Mouse (Mus musculus): ENCODE data around the gene Saa1.
A peak's percentile ranks its signal among the peaks of the same experiment; 100 is the strongest.
"Not testable (repeated sequence)": the region's sequence is repeated elsewhere in the genome, so short reads cannot be mapped to it uniquely, and the experiment has no call there.

Gene Saa1

GRCm38 (mm10) chr7:46742880-46743279 is at the start of gene Saa1:
TSS of gene Saa1 (minus strand) at chr7:46742980.
- not testable (repeated sequence) for DNase-seq

- DNase-seq: no peak
Observed at GRCm38 (mm10) chr7:46789177-46789849, 46.5 kb upstream of the Saa1 start.

DNA sequence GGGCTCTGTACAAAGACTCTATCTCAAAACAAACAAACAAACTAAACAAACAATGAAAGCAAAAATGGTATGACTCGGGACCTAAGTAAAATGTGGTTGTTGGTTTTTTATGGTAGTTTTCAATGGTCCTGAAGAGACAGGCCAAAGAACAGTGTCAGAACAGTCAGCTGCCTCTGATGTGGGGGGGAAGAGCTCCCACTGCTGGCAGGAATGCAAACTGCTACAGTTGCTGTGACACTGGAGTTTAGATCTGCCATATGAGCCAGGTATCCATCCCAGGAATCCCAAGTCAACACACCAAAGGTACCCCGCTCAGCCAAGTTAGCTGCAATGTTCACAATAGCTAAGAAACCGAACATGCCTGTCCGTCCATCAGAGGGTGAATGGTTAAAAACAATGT is 27.9 kb upstream of the Saa1 start:
- peak; percentile 53 to 62 for DNase-seq

DNA sequence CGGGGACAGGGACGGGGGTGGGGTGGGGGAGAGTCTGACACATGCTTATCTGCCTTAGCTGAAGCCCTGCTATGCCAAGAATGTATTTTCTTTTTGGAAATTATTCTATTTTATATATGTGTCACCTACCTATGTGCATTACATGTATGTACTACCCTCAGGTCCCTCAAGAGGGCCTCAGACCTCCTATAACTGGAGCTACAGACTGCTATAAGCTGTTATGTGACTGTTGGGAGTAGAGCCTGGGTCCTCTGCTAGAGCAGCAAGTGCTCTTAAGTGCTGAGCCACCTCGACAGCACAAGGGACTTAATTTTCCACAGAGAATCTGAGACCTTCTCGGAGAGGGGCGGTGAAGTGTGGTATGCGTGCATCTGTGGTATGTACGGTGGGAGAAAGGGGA is 25.7 kb upstream of the Saa1 start:
- no peak for DNase-seq

- DNase-seq: no peak
Observed at GRCm38 (mm10) chr7:46767371-46767770, 24.6 kb upstream of the Saa1 start.

DNA sequence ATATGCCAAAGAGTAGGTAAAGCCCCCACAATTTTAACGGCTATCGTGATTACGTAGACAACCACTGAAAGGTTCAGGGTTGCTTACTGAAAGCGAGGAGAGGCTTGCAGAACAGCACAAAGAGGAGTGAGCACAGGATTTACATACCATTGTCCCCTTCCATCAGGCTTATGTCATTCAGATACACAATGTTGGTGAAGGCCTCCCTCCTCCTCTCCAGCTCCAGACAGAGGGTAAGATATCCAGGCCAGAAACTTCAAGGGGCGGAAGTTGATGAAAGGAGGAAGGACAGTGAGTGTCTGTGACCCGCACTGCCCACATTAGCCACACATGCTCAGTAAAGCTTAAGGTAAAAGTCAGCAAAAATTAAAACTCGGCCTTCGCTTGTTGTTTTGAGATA is 21.9 kb upstream of the Saa1 start:
- no peak for DNase-seq

DNA sequence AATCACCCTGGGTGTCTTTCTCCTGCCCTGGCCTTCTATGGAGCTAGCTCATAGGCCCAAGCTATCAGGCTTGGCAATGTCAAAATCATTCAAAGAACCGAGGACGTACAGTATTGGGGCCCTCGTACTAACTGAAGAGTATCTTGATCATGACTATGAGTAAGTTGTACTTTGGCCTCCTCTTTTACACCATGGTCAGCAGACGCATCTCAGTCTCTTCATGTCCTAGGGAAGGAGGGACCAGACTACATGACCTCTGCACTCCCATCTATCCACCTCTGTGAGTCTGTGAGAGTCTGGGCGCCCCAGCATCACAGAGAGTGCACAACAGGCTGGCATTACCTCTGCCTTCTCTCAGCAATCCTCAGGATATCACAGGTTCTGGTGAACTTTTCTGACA is 19.8 kb upstream of the Saa1 start:
- DNase-seq: no peak

- DNase-seq: no peak
Observed at GRCm38 (mm10) chr7:46761049-46761795, 18.4 kb upstream of the Saa1 start.

DNA sequence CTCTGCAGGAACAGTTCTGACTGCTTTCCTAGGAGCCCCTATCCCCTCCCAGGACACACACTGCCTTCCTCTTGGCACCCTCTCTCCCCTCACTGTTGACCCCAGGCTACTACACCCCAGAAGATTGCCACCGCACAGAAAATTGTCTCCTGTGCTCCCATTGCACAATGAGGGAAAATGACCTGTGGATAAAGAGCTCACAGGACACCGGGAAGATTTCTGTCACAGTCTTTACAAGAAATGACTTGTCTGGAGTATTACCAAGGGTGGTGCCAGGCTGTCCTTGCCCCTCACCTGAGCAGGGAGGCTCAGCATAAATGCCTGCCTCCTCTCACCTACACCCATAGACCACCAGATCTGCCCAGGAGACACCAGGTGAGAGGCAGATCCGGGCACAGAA is 8.7 kb upstream of the Saa1 start, which contains the start of gene Saa2:
TSS of gene Saa2 (plus strand) at position 301 of the 400 bp plus-strand sequence.
- DNase-seq: no peak

- DNase-seq: no peak
Observed at GRCm38 (mm10) chr7:46748459-46748858, 5.7 kb upstream of the Saa1 start.

GRCm38 (mm10) chr7:46746381-46746780 is 3.6 kb upstream of the Saa1 start:
- DNase-seq: peak in 1 of 2 experiments; percentile 37

GRCm38 (mm10) chr7:46745816-46746215 is 3.0 kb upstream of the Saa1 start:
- no peak for DNase-seq

DNA sequence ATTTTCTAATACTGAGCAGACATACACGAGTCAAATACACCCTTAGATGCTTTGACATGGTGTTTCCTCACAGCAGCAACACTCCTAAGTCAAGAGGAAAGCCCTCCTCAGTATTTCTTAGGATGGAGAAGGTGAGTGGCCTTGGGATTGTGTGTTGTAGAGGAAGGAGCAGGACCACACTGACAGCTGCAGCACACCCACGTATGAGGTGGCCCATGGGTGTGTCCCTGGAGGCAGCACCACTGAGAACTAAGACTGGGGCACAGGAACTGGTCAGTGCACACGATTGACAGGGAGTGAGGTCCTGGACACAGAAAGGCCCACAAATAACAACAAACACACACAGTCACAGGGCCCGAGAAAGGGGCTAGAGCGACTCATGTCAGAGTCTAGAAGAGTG is 2.7 kb downstream of the Saa1 start:
- not testable (repeated sequence) for DNase-seq

GRCm38 (mm10) chr7:46738561-46739460 is 4.0 kb downstream of the Saa1 start:
- DNase-seq: peak in 1 of 2 experiments; percentile 41

GRCm38 (mm10) chr7:46734983-46735382 is 7.8 kb downstream of the Saa1 start:
- peak in 1 of 2 experiments; percentile 13 for DNase-seq

GRCm38 (mm10) chr7:46732458-46732857 is 10.3 kb downstream of the Saa1 start, which contains the start of gene Saa4:
TSS of gene Saa4 (minus strand) at chr7:46732603.
- DNase-seq: no peak

DNA sequence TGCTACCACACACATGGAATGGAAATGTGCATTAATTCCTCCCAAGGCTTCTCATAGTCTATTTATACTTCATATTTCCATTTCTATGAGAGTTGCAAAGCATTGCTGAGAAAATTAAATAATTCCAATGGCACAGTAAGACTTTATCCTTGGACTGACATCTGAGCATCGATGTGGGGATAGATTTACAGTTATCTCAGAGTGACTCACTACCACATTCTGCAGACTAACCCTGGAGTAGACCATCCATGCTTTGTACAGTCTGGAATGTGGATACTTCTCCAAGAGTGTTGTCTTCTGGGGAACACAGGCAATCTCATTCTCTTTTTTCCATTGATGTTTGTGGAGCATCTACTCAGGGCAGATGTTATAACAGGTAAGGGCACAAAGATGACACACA is 15.2 kb downstream of the Saa1 start:
- DNase-seq: no peak

DNA sequence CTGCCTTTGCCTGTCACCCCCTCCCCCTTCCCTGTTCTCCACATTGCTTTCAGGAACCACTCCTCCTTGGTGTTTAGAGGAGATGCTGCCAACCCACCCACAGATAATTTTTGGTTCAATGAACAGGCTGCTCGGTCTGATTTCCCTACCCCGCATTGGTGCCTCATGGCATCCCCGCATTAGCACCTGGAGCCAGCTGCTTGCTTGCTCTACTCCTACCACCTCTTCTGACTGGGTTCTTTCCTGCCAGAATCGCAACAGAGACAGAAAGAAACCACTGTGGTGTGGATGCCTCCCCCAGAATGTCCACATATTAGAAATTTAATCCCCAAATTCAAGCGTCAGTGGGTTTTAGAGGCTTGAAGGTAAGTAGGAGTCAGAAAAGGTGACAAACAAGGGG is 18.4 kb downstream of the Saa1 start:
- DNase-seq: no peak

GRCm38 (mm10) chr7:46723849-46724248 is 18.9 kb downstream of the Saa1 start:
- no peak for DNase-seq

DNA sequence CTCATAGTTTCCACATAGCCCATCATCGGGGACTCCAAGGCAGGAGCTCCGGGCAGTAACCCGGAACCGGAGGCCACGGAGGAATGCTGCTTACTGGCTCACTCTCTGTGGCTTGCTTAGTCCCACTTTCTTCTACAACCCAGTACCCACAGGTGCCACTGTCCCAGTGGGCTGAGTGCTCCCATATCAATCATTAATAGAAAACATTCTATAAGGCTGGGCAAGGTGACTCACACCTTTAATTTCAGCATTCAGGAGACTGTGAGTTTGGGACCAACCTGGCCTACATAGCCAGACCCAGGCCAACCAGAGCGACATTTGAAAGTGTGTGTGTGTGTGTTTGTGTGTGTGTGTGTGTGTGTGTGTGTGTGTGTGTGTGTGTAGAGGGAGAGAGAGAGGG is 19.4 kb downstream of the Saa1 start:
- no peak for DNase-seq

DNA sequence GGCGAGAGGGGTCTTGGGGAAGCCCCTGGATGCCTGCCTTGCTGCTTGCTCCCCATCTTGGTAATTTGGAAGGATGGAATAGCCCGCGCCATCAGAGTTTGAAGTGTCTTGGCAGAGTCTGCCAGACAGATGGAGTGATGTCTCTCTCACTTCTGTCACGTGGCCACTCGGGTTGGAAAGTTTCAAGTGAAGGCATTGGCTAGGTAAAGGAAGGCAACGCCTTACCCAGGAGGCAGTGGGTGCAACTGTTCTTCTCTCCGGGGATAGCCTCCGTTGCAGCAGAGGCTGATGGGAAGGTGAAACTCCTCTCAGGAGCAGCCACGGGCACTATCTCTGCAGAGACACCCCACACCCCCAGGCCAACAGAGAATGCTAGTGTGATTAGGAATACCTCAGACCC is 22.3 kb downstream of the Saa1 start:
- DNase-seq: no peak

- peak; percentile 69 to 85 for DNase-seq
Observed at GRCm38 (mm10) chr7:46719526-46719925, 23.3 kb downstream of the Saa1 start.

DNA sequence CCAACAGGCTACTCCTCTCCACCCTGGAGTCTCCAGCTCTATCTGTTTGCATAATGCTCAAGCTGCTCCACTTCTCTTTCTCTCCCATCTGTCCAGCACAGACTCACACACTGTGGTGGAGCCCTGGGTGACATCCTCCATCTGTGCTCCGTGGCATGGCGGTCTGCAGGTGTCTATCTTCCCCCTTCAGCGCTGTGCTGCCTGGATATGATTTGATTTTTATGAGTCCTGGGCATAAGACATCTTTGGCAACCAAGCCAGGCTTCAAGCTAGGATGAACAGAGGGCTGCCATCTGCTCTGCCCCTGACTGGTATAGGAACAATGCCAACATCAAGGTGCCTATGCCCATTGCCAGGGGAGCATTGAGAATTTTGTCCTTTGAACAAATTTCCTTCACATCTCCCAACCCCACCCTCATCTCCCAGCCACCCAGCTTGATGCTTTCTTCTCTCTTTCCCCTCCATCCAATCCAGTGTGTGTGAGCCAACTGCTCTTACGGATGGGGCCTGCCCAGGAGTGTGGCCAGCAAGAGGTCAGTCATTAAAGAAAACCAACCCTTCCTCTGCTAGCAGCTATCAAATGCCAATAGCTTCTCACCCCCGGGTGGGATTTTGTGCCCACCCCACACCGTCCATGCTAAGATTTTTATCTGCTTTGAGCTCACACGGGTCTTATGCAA is 24.0 kb downstream of the Saa1 start:
- no peak for DNase-seq
